Mouse (Mus musculus): ENCODE measurements at regions not wholly inside any gene's neighbourhood (a gene's known extent, or its start where the extent isn't known, plus 50 kb on each side); places are given as distances from the start of the nearest gene placed in this dataset.

DNA sequence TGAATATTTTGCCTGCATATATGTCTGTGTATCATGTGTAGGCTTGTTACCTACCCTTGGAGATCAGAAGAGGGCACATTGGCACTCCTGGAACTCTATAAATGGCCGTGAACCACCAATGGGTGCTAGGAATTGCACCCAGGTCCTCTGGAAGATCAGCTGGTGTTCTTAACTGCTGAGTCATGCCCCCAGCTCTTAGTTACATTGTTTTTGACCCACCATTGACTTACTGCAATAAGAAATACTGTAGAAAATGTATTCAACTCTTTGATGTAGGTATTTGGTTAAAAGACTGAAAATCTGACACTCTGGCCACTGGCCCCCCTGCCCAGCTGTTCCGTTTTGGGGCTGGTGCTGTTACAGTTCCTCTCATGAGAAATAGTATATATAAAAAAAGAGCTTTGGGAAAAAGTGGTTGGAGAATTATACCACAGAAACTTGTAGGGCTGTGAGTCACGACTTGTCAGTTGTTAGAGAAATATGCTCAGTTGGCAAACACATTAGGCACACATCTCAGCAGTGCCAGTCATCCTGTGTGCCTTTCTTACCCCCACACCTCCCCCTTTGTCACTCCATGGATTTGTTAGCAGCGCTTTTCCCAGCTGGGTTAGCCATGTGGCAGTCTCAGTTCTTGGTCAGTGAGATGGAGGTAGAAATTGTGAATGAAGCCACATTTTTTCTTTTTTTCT is 58.4 kb upstream of the Arhgap32 start:
- DNase-seq: no peak

- no peak for DNase-seq
These were observed 53.2 kb upstream of the Arhgap32 start for GRCm38 (mm10) chr9:32062740-32063139.

DNA sequence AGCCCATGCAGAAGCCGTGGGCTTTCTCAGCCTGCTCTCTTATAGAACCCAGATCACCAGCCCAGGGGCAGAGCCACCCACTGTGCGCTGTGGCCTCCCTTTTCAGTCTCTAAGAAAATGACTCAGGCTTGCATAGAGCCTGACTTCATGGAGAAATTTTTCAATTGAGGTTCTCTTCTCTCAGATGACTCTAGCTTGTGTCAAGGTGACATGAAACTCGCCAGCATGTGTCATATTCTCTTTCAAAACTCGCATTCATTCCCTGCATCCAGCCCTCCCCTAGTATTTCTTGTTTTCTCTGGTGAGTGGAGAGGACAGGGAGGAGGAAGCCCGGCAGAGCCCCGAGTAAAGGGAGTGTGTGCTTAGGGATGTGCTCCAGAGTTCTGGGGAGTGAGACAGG is 52.4 kb upstream of the Arhgap32 start:
- no peak for DNase-seq

DNA sequence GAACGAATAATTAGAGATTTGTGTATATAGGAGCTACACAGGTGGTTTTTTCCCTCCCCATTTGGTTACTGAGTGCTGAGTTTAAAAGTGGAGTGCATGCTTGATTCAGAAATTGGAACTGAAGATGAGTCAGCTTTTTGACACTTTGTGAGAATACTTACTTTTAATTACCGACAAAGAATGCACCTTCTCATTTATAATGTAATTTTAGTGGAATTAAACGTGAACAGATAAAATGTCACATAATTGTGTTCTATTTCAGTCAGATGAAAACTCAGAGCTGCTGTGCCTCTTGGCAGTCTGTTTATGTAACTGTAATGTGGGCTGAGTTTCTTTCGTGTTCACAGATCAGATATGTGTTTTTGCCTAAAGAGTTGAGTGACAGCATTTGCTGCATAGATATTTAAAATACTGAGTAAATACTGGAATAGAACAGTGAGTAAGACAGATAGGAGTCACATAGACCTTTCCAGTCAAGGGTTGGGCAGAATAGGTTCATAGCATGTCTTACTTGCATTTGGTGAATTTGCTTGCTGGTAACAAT is 51.9 kb upstream of the Arhgap32 start:
- DNase-seq: no peak

All from heart, adult 11 months (tissue).